Mouse (Mus musculus) C2C12 (cell line): ENCODE results near the gene Olfr648. TPM values are rescaled to one million over a fixed set of nuclear protein-coding genes. Genes with fewer than 3 reads are reported as not detected.

Experiments used
- polyA plus RNA-seq: library from polyadenylated mRNA; unstranded; fragments of >200 nt; fragmentation: generic; extraction: Trizol; gene quantifications from one replicate; pipeline ENCODE4 v1.2.1, GENCODE M21; 2012; ENCODE audit warnings: missing spikeins

Olfr648 gene
- polyA plus RNA-seq, 1 experiment = not detected

Other genes with a start within 250 kb of the Olfr648 start
- not detected for gene Olfr632, start 249.0 kb downstream of the Olfr648 start, polyA plus RNA-seq
- not detected for gene Olfr633, start 239.0 kb downstream of the Olfr648 start, polyA plus RNA-seq
- gene Olfr635, start 212.2 kb downstream of the Olfr648 start, polyA plus RNA-seq = not detected
- not detected for gene Olfr638, start 184.6 kb downstream of the Olfr648 start, polyA plus RNA-seq
- not detected for gene Olfr639, start 166.1 kb downstream of the Olfr648 start, polyA plus RNA-seq
- gene Olfr640, start 157.8 kb downstream of the Olfr648 start, polyA plus RNA-seq = not detected
- gene Olfr641, start 147.9 kb downstream of the Olfr648 start, polyA plus RNA-seq = not detected
- not detected for gene Olfr642, start 130.7 kb downstream of the Olfr648 start, polyA plus RNA-seq
- gene 4930516K23Rik, start 121.9 kb downstream of the Olfr648 start, polyA plus RNA-seq = not detected
- gene Olfr644, start 111.5 kb downstream of the Olfr648 start, polyA plus RNA-seq = not detected
- gene Olfr645, start 97.9 kb downstream of the Olfr648 start, polyA plus RNA-seq = not detected
- not detected for gene Olfr646, start 78.5 kb downstream of the Olfr648 start, polyA plus RNA-seq
- gene Ubqln5, start 53.6 kb downstream of the Olfr648 start, polyA plus RNA-seq = not detected
- gene Olfr643, start 46.0 kb downstream of the Olfr648 start, polyA plus RNA-seq = not detected
- gene Ubqln3, start 40.1 kb downstream of the Olfr648 start, polyA plus RNA-seq = not detected
- gene Ubqlnl, start 32.8 kb downstream of the Olfr648 start, polyA plus RNA-seq = not detected
- gene Olfm5, start 18.6 kb downstream of the Olfr648 start, polyA plus RNA-seq = not detected
- not detected for gene Olfr649, start 12.6 kb upstream of the Olfr648 start, polyA plus RNA-seq
- gene Trim6, start 35.4 kb upstream of the Olfr648 start, polyA plus RNA-seq = 0.05 TPM
- not detected for gene Trim34a, start 61.1 kb upstream of the Olfr648 start, polyA plus RNA-seq
- gene Trim5, start 104.7 kb upstream of the Olfr648 start, polyA plus RNA-seq = not detected
- gene Trim12a, start 132.1 kb upstream of the Olfr648 start, polyA plus RNA-seq = not detected
- not detected for gene Trim34b, start 146.1 kb upstream of the Olfr648 start, polyA plus RNA-seq
- gene Trim12c, start 170.0 kb upstream of the Olfr648 start, polyA plus RNA-seq = 0.08 TPM
- gene Trim30b, start 186.5 kb upstream of the Olfr648 start, polyA plus RNA-seq = not detected
- not detected for gene Trim30c, start 217.4 kb upstream of the Olfr648 start, polyA plus RNA-seq